Mouse (Mus musculus) erythroblast, adult 5-6 weeks (primary cell): ENCODE measurements at regions not wholly inside any gene's neighbourhood (a gene's known extent, or its start where the extent isn't known, plus 50 kb on each side); places are given as distances from the start of the nearest gene placed in this dataset.
"Not testable (repeated sequence)": the region's sequence is repeated elsewhere in the genome, so short reads cannot be mapped to it uniquely, and the experiment has no call there.

ENCODE experiments used
- ATAC-seq: replicated peaks from 2 replicates; pipeline ENCODE4 v1.8.0; 2016; ENCODE audit warnings: moderate number of reproducible peaks, mild to moderate bottlenecking, moderate TSS enrichment, inconsistent platforms; ENCODE audit not compliant: poor library complexity, low FRiP score, severe bottlenecking

DNA sequence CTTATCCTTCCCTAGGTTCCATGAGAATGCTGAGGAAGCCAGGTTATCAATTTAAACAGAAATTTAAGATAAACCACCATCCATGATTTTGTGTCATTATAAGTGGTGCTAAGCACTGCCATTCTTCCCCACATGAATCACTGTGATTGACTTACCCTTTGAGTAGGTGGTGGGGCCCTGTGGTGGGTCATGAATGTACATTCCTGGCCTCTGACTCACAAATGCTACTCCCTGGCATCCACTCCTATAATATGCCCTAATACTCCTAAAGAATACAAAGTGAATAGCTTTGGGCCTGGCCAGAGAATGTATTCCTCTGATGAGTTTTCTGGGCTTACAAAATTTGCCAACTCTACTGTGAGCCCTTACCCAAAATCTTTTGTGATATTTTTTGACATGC, 325.6 kb upstream of the Hsf2 start:
- ATAC-seq = no peak

DNA sequence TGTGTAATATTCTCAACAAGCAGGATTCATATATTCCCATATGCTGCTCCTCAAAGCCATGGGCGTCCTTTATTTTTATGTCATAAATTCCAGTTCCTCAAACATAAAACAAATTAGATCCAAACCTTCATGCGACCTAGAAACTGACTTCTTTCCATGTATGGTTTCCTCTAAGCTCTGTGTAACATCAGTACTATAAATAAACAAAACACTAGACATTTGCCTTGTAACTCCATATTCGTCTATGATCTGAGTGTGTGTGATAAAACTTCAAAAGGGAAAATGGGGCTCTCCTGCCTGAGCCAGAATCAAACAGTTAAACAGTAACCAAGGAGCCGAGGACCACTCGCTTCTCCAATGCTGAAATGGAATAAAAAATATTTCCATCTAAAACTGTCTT, 322.8 kb upstream of the Hsf2 start:
- ATAC-seq = no peak

GRCm38 (mm10) chr10:57183560-57183959, 302.6 kb upstream of the Hsf2 start:
- ATAC-seq = no peak

DNA sequence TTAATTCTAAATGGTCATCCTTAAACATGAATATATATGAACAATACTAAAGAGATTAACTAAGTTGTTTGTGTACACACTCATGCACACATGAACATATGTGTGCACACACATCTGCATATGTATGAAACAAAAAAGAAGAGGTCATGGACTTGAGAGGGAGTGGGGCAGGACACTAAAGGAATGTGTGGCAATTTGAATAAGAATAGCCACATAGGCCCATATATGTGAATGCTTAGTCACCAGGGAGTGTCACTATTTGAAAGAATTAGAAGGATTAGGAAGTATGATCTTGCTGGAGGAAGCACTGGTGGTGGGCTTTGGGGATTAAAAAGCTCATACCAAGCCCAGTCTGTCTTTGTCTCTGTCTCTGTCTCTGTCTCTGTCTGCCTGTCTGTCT, 275.5 kb upstream of the Hsf2 start:
- no peak for ATAC-seq

GRCm38 (mm10) chr10:57231117-57231516, 255.1 kb upstream of the Hsf2 start:
- no peak for ATAC-seq

GRCm38 (mm10) chr10:57281220-57281619, 205.0 kb upstream of the Hsf2 start:
- no peak for ATAC-seq

- no peak for ATAC-seq
These were observed 203.3 kb upstream of the Hsf2 start for GRCm38 (mm10) chr10:57282896-57283295.

DNA sequence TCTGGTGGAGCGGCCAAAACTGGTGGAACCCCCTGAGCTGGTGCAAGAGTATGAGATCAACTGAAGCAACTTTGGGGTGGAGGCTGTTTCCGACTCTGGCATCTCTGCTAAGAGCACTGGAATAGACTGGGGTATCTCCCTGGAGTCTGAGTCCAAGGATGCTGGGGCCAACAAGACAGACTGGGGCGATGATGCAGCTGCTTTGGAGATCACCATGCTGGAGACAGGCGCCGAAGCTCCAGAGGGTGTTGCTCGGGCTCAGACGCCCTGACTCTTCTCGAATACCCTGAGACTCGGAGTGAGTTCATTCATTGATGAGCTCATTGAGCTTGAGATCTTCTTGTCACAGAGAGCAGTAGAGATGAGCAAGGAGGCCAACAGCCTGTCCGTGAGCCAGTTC, 194.6 kb upstream of the Hsf2 start:
- no peak for ATAC-seq

- no peak for ATAC-seq
These were observed 172.4 kb upstream of the Hsf2 start for GRCm38 (mm10) chr10:57313799-57314198.

DNA sequence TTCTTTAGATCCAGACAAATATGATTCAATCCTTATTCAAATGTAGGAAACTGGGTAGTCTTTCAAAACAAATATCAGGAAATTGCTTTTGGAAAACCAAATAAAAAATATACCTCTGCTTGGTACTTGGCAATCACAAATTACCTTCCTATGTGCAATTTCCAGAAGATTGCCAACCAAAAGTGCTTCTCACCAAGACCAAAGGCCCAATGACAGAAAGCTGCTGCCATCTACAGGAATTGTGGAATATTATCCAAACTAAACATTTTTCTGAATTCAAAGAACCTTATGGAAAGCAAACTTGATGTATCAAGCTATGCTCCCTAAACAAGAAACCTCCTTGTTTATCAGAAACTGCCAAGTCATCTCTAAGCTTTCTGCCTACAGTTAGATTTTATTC, 169.1 kb upstream of the Hsf2 start:
- ATAC-seq = no peak

GRCm38 (mm10) chr10:57319171-57319570, 167.0 kb upstream of the Hsf2 start:
- ATAC-seq = no peak

- ATAC-seq = no peak
These were observed 163.3 kb upstream of the Hsf2 start for GRCm38 (mm10) chr10:57322717-57323424.

DNA sequence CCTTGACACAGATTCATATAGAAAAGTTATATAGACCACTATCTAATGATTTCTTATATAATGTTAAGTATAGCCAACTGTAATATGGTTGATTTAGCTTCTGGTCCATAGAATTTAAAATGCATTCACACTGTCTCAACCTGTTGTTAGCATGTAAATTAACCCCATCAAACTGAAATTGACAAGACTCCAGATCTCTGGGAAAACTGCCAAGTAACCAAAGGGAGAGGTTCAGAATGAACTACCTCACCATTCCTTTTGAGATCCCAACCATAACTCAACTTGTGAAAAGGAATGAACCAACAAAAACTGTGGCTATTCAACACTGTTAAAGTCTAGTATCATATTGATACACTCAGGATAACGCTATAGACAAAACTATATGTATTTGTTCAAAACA, 162.0 kb upstream of the Hsf2 start:
- no peak for ATAC-seq

DNA sequence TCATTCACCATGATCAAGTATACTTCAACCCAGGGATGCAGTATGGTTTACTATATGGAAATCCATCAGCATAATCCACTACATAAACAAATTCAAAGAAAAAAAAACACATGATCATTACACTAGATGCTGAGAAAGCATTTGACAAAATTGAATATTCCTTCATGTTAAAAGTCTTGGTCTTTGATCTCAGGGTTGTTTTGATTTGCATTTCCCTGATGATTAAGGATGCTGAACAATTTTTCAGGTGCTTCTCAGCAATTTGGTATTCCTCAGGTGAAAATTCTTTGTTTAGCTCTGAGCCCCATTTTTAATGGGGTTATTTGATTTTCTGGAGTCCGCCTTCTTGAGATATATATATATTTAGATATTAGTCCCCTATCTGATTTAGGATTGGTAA, 123.4 kb upstream of the Hsf2 start:
- ATAC-seq = not testable (repeated sequence)
